Mouse (Mus musculus) kidney, embryonic 16.5 days (tissue): ENCODE measurements around the gene Mtss1l. TPM values are rescaled to one million over a fixed set of nuclear protein-coding genes. Genes with fewer than 3 reads are reported as not detected.

Experiments
- ATAC-seq: fragments of 200-750 bp; cut with Nextera tagmentation; 2 replicates; pipeline ENCODE4 v1.8.0; 2017; ENCODE audit warnings: moderate TSS enrichment; ENCODE audit not compliant: low FRiP score, low TSS enrichment
- H3K27ac ChIP-seq: fragments of 300-500 bp; sonication (generic); 2 replicates; pipeline ENCODE4 v1.5.1; 2014; ENCODE audit warnings: low read length
- H3K27me3 ChIP-seq: fragments of 300-500 bp; sonication (generic); 2 replicates; pipeline ENCODE4 v1.6.1; 2014; ENCODE audit warnings: low read length, control low read depth, mixed read lengths; ENCODE audit not compliant: insufficient read depth
- H3K36me3 ChIP-seq: fragments of 300-500 bp; sonication (generic); 2 replicates; pipeline ENCODE4 v1.6.1; 2014; ENCODE audit warnings: low read length, control low read depth, mixed read lengths; ENCODE audit not compliant: insufficient read depth
- H3K4me1 ChIP-seq: fragments of 300-500 bp; sonication (generic); 2 replicates; pipeline ENCODE4 v1.6.1; 2014; ENCODE audit warnings: low read length, control low read depth, mixed read lengths; ENCODE audit not compliant: insufficient read depth
- H3K4me2 ChIP-seq: fragments of 300-500 bp; sonication (generic); replicated peaks from 2 replicates; pipeline ENCODE4 v1.6.1; 2014; ENCODE audit warnings: low read depth, low read length
- H3K4me3 ChIP-seq: fragments of 300-500 bp; sonication (generic); 2 replicates; pipeline ENCODE4 v1.5.1; 2014; ENCODE audit warnings: mild to moderate bottlenecking, low read length
- H3K9ac ChIP-seq: fragments of 300-500 bp; sonication (generic); replicated peaks from 2 replicates; pipeline ENCODE4 v1.6.1; 2014; ENCODE audit warnings: low read length
- H3K9me3 ChIP-seq: fragments of 300-500 bp; sonication (generic); 2 replicates; pipeline ENCODE4 v1.6.1; 2016; ENCODE audit warnings: low read length, control low read depth
- WGBS: fragments of 180-500 bp; shearing (Covaris S2); extraction: QIAGEN DNeasy Blood & Tissue Kit; methylation state at CpG from one replicate; pipeline ENCODE4 v1.1.7; 2014; 5-methylcytosine and 5-hydroxymethylcytosine counted together
- polyA plus RNA-seq: library from polyadenylated mRNA; unstranded; fragments of >200 nt; fragmentation: Nextera tagmentation; extraction: Ambion mirVana; gene quantifications from 2 replicates; pipeline ENCODE4 v1.2.1, GENCODE M21; 2015

Gene Mtss1l
- polyA plus RNA-seq, 1 experiment from 2014 or later, result 9.2 TPM

- Histone ChIP-seq H3K27me3 (no peaks in the 10 kb centered on the region), H3K9ac (no peak overlapping the region), H3K4me3 (no peak overlapping the region), H3K9me3 (no peaks in the 10 kb centered on the region), H3K27ac (no peak overlapping the region), H3K36me3 (no peaks in the 10 kb centered on the region), H3K4me2 (no peak overlapping the region), H3K4me1 (peaks cover 9% of the 10 kb centered on the region)
- ATAC-seq, result no peak; the same call in none of the 2 replicates
- WGBS, result 57% methylated on average over 10 of the region's 10 CpGs
Observed at GRCm38 (mm10) chr8:110749500-110750170, 28.4 kb downstream of the Mtss1l start.

GRCm38 (mm10) chr8:110750269-110750668 lies 29.0 kb downstream of the Mtss1l start:
- H3K9me3 ChIP-seq, result no peaks in the 10 kb centered on the region
- no peak for ATAC-seq
- no peak overlapping the region for H3K4me2 ChIP-seq
- no peaks in the 10 kb centered on the region for H3K27me3 ChIP-seq
- peaks cover 16% of the 10 kb centered on the region for H3K4me1 ChIP-seq
- H3K27ac ChIP-seq, result no peak overlapping the region
- H3K36me3 ChIP-seq, result no peaks in the 10 kb centered on the region
- 29% methylated on average over 13 of the region's 13 CpGs for WGBS
- H3K4me3 ChIP-seq, result no peak overlapping the region
- no peak overlapping the region for H3K9ac ChIP-seq

- no peak overlapping the region for H3K27ac ChIP-seq
- no peak overlapping the region for H3K9ac ChIP-seq
- peaks cover 17% of the 10 kb centered on the region for H3K4me1 ChIP-seq
- no peak overlapping the region for H3K4me3 ChIP-seq
- WGBS, result 69% methylated on average over 5 of the region's 5 CpGs
- H3K4me2 ChIP-seq, result no peak overlapping the region
- H3K27me3 ChIP-seq, result no peaks in the 10 kb centered on the region
- no peaks in the 10 kb centered on the region for H3K36me3 ChIP-seq
- ATAC-seq, result no peak
- no peaks in the 10 kb centered on the region for H3K9me3 ChIP-seq
Observed at GRCm38 (mm10) chr8:110751490-110751889, 30.2 kb downstream of the Mtss1l start.

DNA sequence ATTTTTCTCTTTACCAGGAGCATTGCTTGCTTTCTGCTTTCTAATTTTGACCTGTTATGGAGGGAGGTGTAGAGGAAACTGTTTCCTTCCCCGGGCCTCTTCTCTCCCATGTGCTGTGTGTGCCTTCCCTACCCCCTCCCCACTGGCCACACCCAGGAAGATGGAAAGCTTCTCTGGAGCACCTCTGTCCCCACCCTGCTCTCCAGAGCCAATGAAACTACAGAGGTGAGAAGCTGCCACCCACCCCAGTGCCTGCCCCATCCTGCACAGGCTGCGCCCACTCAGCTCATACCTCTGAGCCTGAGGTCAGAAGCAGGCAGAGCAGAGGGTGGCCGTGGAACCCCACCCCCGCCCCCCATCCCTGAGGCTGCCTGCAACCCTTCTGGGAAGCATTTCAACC lies 33.4 kb downstream of the Mtss1l start:
- Histone ChIP-seq H3K4me3 (no peak overlapping the region), H3K4me2 (no peak overlapping the region), H3K9ac (no peak overlapping the region; the same call in 1 of the 2 replicates), H3K36me3 (no peaks in the 10 kb centered on the region), H3K27me3 (no peaks in the 10 kb centered on the region), H3K9me3 (no peaks in the 10 kb centered on the region), H3K27ac (no peak overlapping the region), H3K4me1 (peaks cover 17% of the 10 kb centered on the region)
- WGBS, result 35% methylated on average over 4 of the region's 4 CpGs
- peak; percentile 52 for ATAC-seq

GRCm38 (mm10) chr8:110755511-110756170 lies 34.4 kb downstream of the Mtss1l start:
- Histone ChIP-seq H3K9ac (no peak overlapping the region), H3K4me1 (peaks cover 10% of the 10 kb centered on the region), H3K4me2 (no peak overlapping the region), H3K9me3 (no peaks in the 10 kb centered on the region), H3K27me3 (no peaks in the 10 kb centered on the region), H3K27ac (no peak overlapping the region), H3K4me3 (no peak overlapping the region), H3K36me3 (no peaks in the 10 kb centered on the region)
- 56% methylated on average over 15 of the region's 15 CpGs for WGBS
- no peak for ATAC-seq

GRCm38 (mm10) chr8:110756196-110756595 lies 34.9 kb downstream of the Mtss1l start:
- Histone ChIP-seq H3K4me2 (no peak overlapping the region), H3K4me3 (no peak overlapping the region), H3K36me3 (no peaks in the 10 kb centered on the region), H3K4me1 (peaks cover 14% of the 10 kb centered on the region), H3K27ac (no peak overlapping the region), H3K9me3 (no peaks in the 10 kb centered on the region), H3K27me3 (no peaks in the 10 kb centered on the region), H3K9ac (no peak overlapping the region)
- WGBS, result 68% methylated on average over 5 of the region's 5 CpGs
- no peak for ATAC-seq

GRCm38 (mm10) chr8:110760280-110760940 lies 39.1 kb downstream of the Mtss1l start:
- peaks cover 7% of the 10 kb centered on the region; the same call in 1 of the 2 replicates for H3K4me1 ChIP-seq
- H3K27me3 ChIP-seq, result no peaks in the 10 kb centered on the region
- H3K9me3 ChIP-seq, result no peaks in the 10 kb centered on the region
- peak overlapping the region; percentile 55 for H3K27ac ChIP-seq
- WGBS, result 68% methylated on average over 7 of the region's 7 CpGs
- H3K4me3 ChIP-seq, result no peak overlapping the region
- no peak overlapping the region for H3K9ac ChIP-seq
- H3K36me3 ChIP-seq, result no peaks in the 10 kb centered on the region
- peak; percentile 44; the same call in 1 of the 2 replicates for ATAC-seq
- H3K4me2 ChIP-seq, result no peak overlapping the region

DNA sequence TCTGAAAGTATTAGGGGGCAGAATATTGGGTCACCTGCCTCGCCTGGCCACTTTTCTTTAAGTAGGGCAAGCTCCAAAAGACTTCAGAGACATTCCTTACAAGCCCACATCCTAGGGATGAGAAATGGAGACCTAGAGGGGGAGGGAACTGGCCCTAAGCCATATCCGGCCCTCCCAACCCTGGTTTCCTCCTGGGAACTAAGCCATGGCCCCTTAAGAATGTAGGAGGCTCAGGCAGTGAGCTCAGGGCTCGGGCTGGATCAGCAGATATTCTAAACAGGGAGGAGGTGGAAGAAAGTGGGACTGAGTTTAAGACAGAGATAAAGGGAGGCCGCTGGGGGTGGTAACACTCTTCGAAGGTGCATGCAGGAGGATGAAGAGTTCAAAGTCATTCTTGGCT lies 39.9 kb downstream of the Mtss1l start:
- H3K9ac ChIP-seq, result no peak overlapping the region
- peak overlapping the region; percentile 55; the same call in 1 of the 2 replicates for H3K27ac ChIP-seq

GRCm38 (mm10) chr8:110761988-110762387 lies 40.7 kb downstream of the Mtss1l start:
- Histone ChIP-seq H3K4me2 (no peak overlapping the region), H3K27ac (no peak overlapping the region), H3K27me3 (no peaks in the 10 kb centered on the region), H3K9ac (no peak overlapping the region), H3K4me3 (no peak overlapping the region), H3K4me1 (peaks cover 6% of the 10 kb centered on the region; the same call in 1 of the 2 replicates), H3K36me3 (no peaks in the 10 kb centered on the region), H3K9me3 (no peaks in the 10 kb centered on the region)
- ATAC-seq, result 0 out of 2 replicates have a peak, but pooled peaks have one; percentile 49
- WGBS, result 60% methylated on average over 6 of the region's 6 CpGs

More for the DNA sequence above, 39.9 kb downstream of the Mtss1l start:
- H3K4me3 ChIP-seq, result no peak overlapping the region
- ATAC-seq, result peak; percentile 72; the same call in 1 of the 2 replicates
- H3K4me2 ChIP-seq, result no peak overlapping the region
- H3K27me3 ChIP-seq, result no peaks in the 10 kb centered on the region
- no peaks in the 10 kb centered on the region for H3K36me3 ChIP-seq
- H3K4me1 ChIP-seq, result peaks cover 6% of the 10 kb centered on the region; the same call in 1 of the 2 replicates
- WGBS, result 44% methylated on average over 5 of the region's 5 CpGs
- H3K9me3 ChIP-seq, result no peaks in the 10 kb centered on the region
